Mouse (Mus musculus) embryonic facial prominence, embryonic 13.5 days (tissue): ENCODE measurements at regions not wholly inside any gene's neighbourhood (a gene's known extent, or its start where the extent isn't known, plus 50 kb on each side); places are given as distances from the start of the nearest gene placed in this dataset.
"Not testable (repeated sequence)": the region's sequence is repeated elsewhere in the genome, so short reads cannot be mapped to it uniquely, and the experiment has no call there.

Experiments used
- ATAC-seq: fragments of 200-750 bp; cut with Nextera tagmentation; 2 replicates; pipeline ENCODE4 v1.8.0; 2017; ENCODE audit warnings: low read depth; ENCODE audit not compliant: insufficient number of reproducible peaks, insufficient read depth, low FRiP score, low TSS enrichment
- H3K27ac ChIP-seq: fragments of 300-500 bp; sonication (generic); 2 replicates; pipeline ENCODE4 v1.5.1; 2015; ENCODE audit warnings: moderate library complexity, mild to moderate bottlenecking, inconsistent platforms
- H3K27me3 ChIP-seq: fragments of 300-500 bp; sonication (generic); 2 replicates; pipeline ENCODE4 v1.6.1; 2015; ENCODE audit warnings: mild to moderate bottlenecking, inconsistent platforms
- H3K36me3 ChIP-seq: fragments of 300-500 bp; sonication (generic); 2 replicates; pipeline ENCODE4 v1.6.1; 2015; ENCODE audit warnings: mild to moderate bottlenecking, inconsistent platforms
- H3K4me1 ChIP-seq: fragments of 300-500 bp; sonication (generic); 2 replicates; pipeline ENCODE4 v1.6.1; 2015; ENCODE audit warnings: inconsistent platforms
- H3K4me2 ChIP-seq: fragments of 300-500 bp; sonication (generic); 2 replicates; pipeline ENCODE4 v1.6.1; 2015; ENCODE audit warnings: moderate library complexity, mild to moderate bottlenecking, inconsistent platforms
- H3K4me3 ChIP-seq: fragments of 300-500 bp; sonication (generic); 2 replicates; pipeline ENCODE4 v1.5.1; 2015; ENCODE audit warnings: mild to moderate bottlenecking, inconsistent platforms
- H3K9ac ChIP-seq: fragments of 300-500 bp; sonication (generic); 2 replicates; pipeline ENCODE4 v1.6.1; 2015; ENCODE audit warnings: mild to moderate bottlenecking, inconsistent platforms
- H3K9me3 ChIP-seq: fragments of 300-500 bp; sonication (generic); 2 replicates; pipeline ENCODE4 v1.6.1; 2016; ENCODE audit warnings: inconsistent platforms
- WGBS: fragments of 180-500 bp; shearing (Covaris S2); methylation state at CpG from one replicate; pipeline ENCODE4 v1.1.7; 2015; ENCODE audit warnings: mixed read lengths; 5-methylcytosine and 5-hydroxymethylcytosine counted together

GRCm38 (mm10) chr5:40901742-40902141 lies 806.2 kb downstream of the Rab28 start:
- no peak overlapping the region for H3K27ac ChIP-seq
- no peak for ATAC-seq
- H3K4me3 ChIP-seq = no peak overlapping the region
- H3K4me1 ChIP-seq = no peaks in the 10 kb centered on the region
- no peaks in the 10 kb centered on the region for H3K36me3 ChIP-seq
- H3K4me2 ChIP-seq = no peak overlapping the region
- H3K9ac ChIP-seq = no peak overlapping the region
- WGBS = 76% methylated on average over 1 of the region's 1 CpGs
- H3K9me3 ChIP-seq = no peaks in the 10 kb centered on the region
- H3K27me3 ChIP-seq = no peaks in the 10 kb centered on the region

- Histone ChIP-seq H3K27ac (no peak overlapping the region), H3K4me2 (no peak overlapping the region), H3K9me3 (no peaks in the 10 kb centered on the region), H3K4me1 (no peaks in the 10 kb centered on the region), H3K4me3 (no peak overlapping the region), H3K36me3 (no peaks in the 10 kb centered on the region), H3K27me3 (no peaks in the 10 kb centered on the region), H3K9ac (no peak overlapping the region)
- ATAC-seq = no peak
- 76% methylated on average over 5 of the region's 5 CpGs for WGBS
These were observed 825.1 kb downstream of the Rab28 start for GRCm38 (mm10) chr5:40882886-40883285.

GRCm38 (mm10) chr5:40877756-40878155 lies 830.2 kb downstream of the Rab28 start:
- ATAC-seq = no peak
- H3K4me3 ChIP-seq = no peak overlapping the region
- H3K4me2 ChIP-seq = no peak overlapping the region
- no peaks in the 10 kb centered on the region for H3K4me1 ChIP-seq
- whole genome bisulfite sequencing = 68% methylated on average over 3 of the region's 3 CpGs
- no peaks in the 10 kb centered on the region for H3K9me3 ChIP-seq
- no peaks in the 10 kb centered on the region for H3K27me3 ChIP-seq
- H3K27ac ChIP-seq = no peak overlapping the region
- H3K36me3 ChIP-seq = no peaks in the 10 kb centered on the region
- no peak overlapping the region for H3K9ac ChIP-seq

- not testable (repeated sequence) for H3K36me3 ChIP-seq, ATAC-seq, H3K4me3 ChIP-seq, H3K27me3 ChIP-seq, H3K9ac ChIP-seq, H3K9me3 ChIP-seq, H3K4me1 ChIP-seq, H3K27ac ChIP-seq, H3K4me2 ChIP-seq
- 87% methylated on average over 7 of the region's 7 CpGs for WGBS
These were observed 845.6 kb downstream of the Rab28 start for GRCm38 (mm10) chr5:40862349-40862748.
